Mouse (Mus musculus): ENCODE measurements at regions not wholly inside any gene's neighbourhood (a gene's known extent, or its start where the extent isn't known, plus 50 kb on each side); places are given as distances from the start of the nearest gene placed in this dataset.

GRCm38 (mm10) chr12:79944090-79944489 is 168.7 kb downstream of the Zfp36l1 start:
- no peak for DNase-seq (ENCODE audit: low spot score in 2 of 2)

- DNase-seq (ENCODE audit: low spot score in 2 of 2): no peak
Measured at GRCm38 (mm10) chr12:79942563-79943131, 170.2 kb downstream of the Zfp36l1 start.

- DNase-seq (ENCODE audit: low spot score in 2 of 2): no peak
Measured at GRCm38 (mm10) chr12:79941828-79942227, 171.0 kb downstream of the Zfp36l1 start.

- no peak for DNase-seq (ENCODE audit: low spot score in 2 of 2)
Measured at GRCm38 (mm10) chr12:79939436-79939835, 173.4 kb downstream of the Zfp36l1 start.

GRCm38 (mm10) chr12:79937876-79938275 is 174.9 kb downstream of the Zfp36l1 start:
- no peak for DNase-seq (ENCODE audit: low spot score in 2 of 2)

- DNase-seq (ENCODE audit: low spot score in 2 of 2): no peak
Measured at GRCm38 (mm10) chr12:79936698-79937097, 176.1 kb downstream of the Zfp36l1 start.

GRCm38 (mm10) chr12:79934091-79934490 is 178.7 kb downstream of the Zfp36l1 start:
- DNase-seq (ENCODE audit: low spot score in 2 of 2): no peak

GRCm38 (mm10) chr12:79932905-79933304 is 179.9 kb downstream of the Zfp36l1 start:
- no peak for DNase-seq (ENCODE audit: low spot score in 2 of 2)

- no peak for DNase-seq (ENCODE audit: low spot score in 2 of 2)
Measured at GRCm38 (mm10) chr12:79931455-79931854, 181.4 kb downstream of the Zfp36l1 start.

GRCm38 (mm10) chr12:79929846-79930245 is 183.0 kb downstream of the Zfp36l1 start:
- DNase-seq (ENCODE audit: low spot score in 2 of 2): no peak

GRCm38 (mm10) chr12:79928739-79929380 is 184.0 kb downstream of the Zfp36l1 start:
- no peak for DNase-seq (ENCODE audit: low spot score in 2 of 2)

- no peak for DNase-seq (ENCODE audit: low spot score in 2 of 2)
Measured at GRCm38 (mm10) chr12:79928298-79928697, 184.5 kb downstream of the Zfp36l1 start.

- no peak for DNase-seq (ENCODE audit: low spot score in 2 of 2)
Measured at GRCm38 (mm10) chr12:79925704-79926588, 186.9 kb downstream of the Zfp36l1 start.

GRCm38 (mm10) chr12:79924921-79925703 is 187.7 kb downstream of the Zfp36l1 start:
- DNase-seq (ENCODE audit: low spot score in 2 of 2): peak; percentile 57 to 62

- DNase-seq (ENCODE audit: low spot score in 2 of 2): no peak
Measured at GRCm38 (mm10) chr12:79923811-79924210, 189.0 kb downstream of the Zfp36l1 start.

- no peak for DNase-seq (ENCODE audit: low spot score in 2 of 2)
Measured at GRCm38 (mm10) chr12:79921786-79922185, 191.0 kb downstream of the Zfp36l1 start.

GRCm38 (mm10) chr12:79918983-79919382 is 193.8 kb downstream of the Zfp36l1 start:
- DNase-seq (ENCODE audit: low spot score in 2 of 2): no peak

- no peak for DNase-seq (ENCODE audit: low spot score in 2 of 2)
Measured at GRCm38 (mm10) chr12:79917634-79918289, 195.1 kb downstream of the Zfp36l1 start.

GRCm38 (mm10) chr12:79916896-79917633 is 195.7 kb downstream of the Zfp36l1 start:
- DNase-seq (ENCODE audit: low spot score in 2 of 2): no peak

- no peak for DNase-seq (ENCODE audit: low spot score in 2 of 2)
Measured at GRCm38 (mm10) chr12:79913898-79914297, 198.9 kb downstream of the Zfp36l1 start.
